Mouse (Mus musculus): Measurements from ENCODE around the gene Myg1. TPM values are rescaled to one million over a fixed set of nuclear protein-coding genes. Genes with fewer than 3 reads are reported as not detected.

The Myg1 gene
- polyA plus RNA-seq (2012; ENCODE audit: insufficient read depth, low replicate concordance) = 35.8 and 92.1 TPM in 2 replicates

- Histone ChIP-seq H3K4me1 (peaks cover 44% of the 10 kb centered on the region), H3K9me3 (no peaks in the 10 kb centered on the region), H3K27me3 (replicated peaks) (no peaks in the 10 kb centered on the region), H3K36me3 (replicated peaks; ENCODE audit: low read length) (peaks cover 80% of the 10 kb centered on the region), H3K4me3 (replicated peaks) (peak within 1 kb of the TSS; percentile 96)
- TF ChIP-seq FLI1 (IDR thresholded peaks at IDR 0.05; ENCODE audit: low read length) = no peak
- no peak for TF ChIP-seq GATA1 (IDR thresholded peaks at IDR 0.05; ENCODE audit: borderline replicate concordance, low read length)
Measured at GRCm38 (mm10) chr15:102331610-102332015, at the start of gene Myg1. Gene Myg1 (plus strand): TSS chr15:102331709.

- Histone ChIP-seq H3K27me3 (replicated peaks) (no peaks in the 10 kb centered on the region), H3K4me3 (replicated peaks) (peak overlapping the region; percentile 62), H3K9me3 (no peaks in the 10 kb centered on the region), H3K4me1 (peaks cover 65% of the 10 kb centered on the region), H3K36me3 (replicated peaks; ENCODE audit: low read length) (peaks cover 26% of the 10 kb centered on the region)
- TF ChIP-seq GATA1 (IDR thresholded peaks at IDR 0.05; ENCODE audit: borderline replicate concordance, low read length) (no peak), FLI1 (IDR thresholded peaks at IDR 0.05; ENCODE audit: low read length) (no peak)
Measured at GRCm38 (mm10) chr15:102282463-102283292, 48.8 kb upstream of the Myg1 start.

GRCm38 (mm10) chr15:102283648-102284047 is 47.9 kb upstream of the Myg1 start:
- TF ChIP-seq FLI1 (IDR thresholded peaks at IDR 0.05; ENCODE audit: low read length) = no peak
- no peak for TF ChIP-seq GATA1 (IDR thresholded peaks at IDR 0.05; ENCODE audit: borderline replicate concordance, low read length)
- peaks cover 63% of the 10 kb centered on the region for H3K4me1 ChIP-seq
- peak overlapping the region; percentile 76 for H3K4me3 ChIP-seq (replicated peaks)
- H3K27me3 ChIP-seq (replicated peaks) = no peaks in the 10 kb centered on the region
- peaks cover 26% of the 10 kb centered on the region for H3K36me3 ChIP-seq (replicated peaks; ENCODE audit: low read length)
- no peaks in the 10 kb centered on the region for H3K9me3 ChIP-seq

GRCm38 (mm10) chr15:102287395-102287794 is 44.1 kb upstream of the Myg1 start:
- H3K27me3 ChIP-seq (replicated peaks) = no peaks in the 10 kb centered on the region
- H3K4me1 ChIP-seq = peaks cover 35% of the 10 kb centered on the region
- no peaks in the 10 kb centered on the region for H3K9me3 ChIP-seq
- peaks cover 4% of the 10 kb centered on the region for H3K36me3 ChIP-seq (replicated peaks; ENCODE audit: low read length)
- H3K4me3 ChIP-seq (replicated peaks) = no peak overlapping the region
- TF ChIP-seq FLI1 (IDR thresholded peaks at IDR 0.05; ENCODE audit: low read length) (no peak), GATA1 (IDR thresholded peaks at IDR 0.05; ENCODE audit: borderline replicate concordance, low read length) (no peak)

- H3K4me3 ChIP-seq (replicated peaks) = peak within 1 kb of the TSS; percentile 99
- no peaks in the 10 kb centered on the region for H3K9me3 ChIP-seq
- H3K27me3 ChIP-seq (replicated peaks) = no peaks in the 10 kb centered on the region
- H3K4me1 ChIP-seq = peaks cover 33% of the 10 kb centered on the region
- peaks cover 26% of the 10 kb centered on the region for H3K36me3 ChIP-seq (replicated peaks; ENCODE audit: low read length)
- TF ChIP-seq GATA1 (IDR thresholded peaks at IDR 0.05; ENCODE audit: borderline replicate concordance, low read length) = no peak
- TF ChIP-seq FLI1 (IDR thresholded peaks at IDR 0.05; ENCODE audit: low read length) = peak; percentile 42; the same call in 1 of the 2 replicates
Measured at GRCm38 (mm10) chr15:102295633-102296367, 35.7 kb upstream of the Myg1 start, which contains the start of gene Espl1. Gene Espl1 (plus strand): TSS chr15:102296266.

- H3K4me3 ChIP-seq (replicated peaks) = peak overlapping the region; percentile 99
- peaks cover 33% of the 10 kb centered on the region for H3K36me3 ChIP-seq (replicated peaks; ENCODE audit: low read length)
- TF ChIP-seq GATA1 (IDR thresholded peaks at IDR 0.05; ENCODE audit: borderline replicate concordance, low read length) = no peak
- no peak for TF ChIP-seq FLI1 (IDR thresholded peaks at IDR 0.05; ENCODE audit: low read length)
- no peaks in the 10 kb centered on the region for H3K9me3 ChIP-seq
- H3K4me1 ChIP-seq = peaks cover 33% of the 10 kb centered on the region
- H3K27me3 ChIP-seq (replicated peaks) = no peaks in the 10 kb centered on the region
Measured at GRCm38 (mm10) chr15:102296368-102297006, 35.0 kb upstream of the Myg1 start.

- Histone ChIP-seq H3K4me3 (replicated peaks) (no peak overlapping the region), H3K4me1 (peaks cover 16% of the 10 kb centered on the region), H3K36me3 (replicated peaks; ENCODE audit: low read length) (peaks cover 84% of the 10 kb centered on the region), H3K9me3 (no peaks in the 10 kb centered on the region), H3K27me3 (replicated peaks) (no peaks in the 10 kb centered on the region)
- TF ChIP-seq FLI1 (IDR thresholded peaks at IDR 0.05; ENCODE audit: low read length) = no peak
- TF ChIP-seq GATA1 (IDR thresholded peaks at IDR 0.05; ENCODE audit: borderline replicate concordance, low read length) = no peak
Measured at GRCm38 (mm10) chr15:102302542-102302941, 29.0 kb upstream of the Myg1 start.

GRCm38 (mm10) chr15:102308717-102309116 is 22.8 kb upstream of the Myg1 start:
- Histone ChIP-seq H3K4me3 (replicated peaks) (no peak overlapping the region), H3K36me3 (replicated peaks; ENCODE audit: low read length) (peaks cover 87% of the 10 kb centered on the region), H3K9me3 (no peaks in the 10 kb centered on the region), H3K4me1 (peaks cover 11% of the 10 kb centered on the region), H3K27me3 (replicated peaks) (no peaks in the 10 kb centered on the region)
- TF ChIP-seq FLI1 (IDR thresholded peaks at IDR 0.05; ENCODE audit: low read length) = no peak
- no peak for TF ChIP-seq GATA1 (IDR thresholded peaks at IDR 0.05; ENCODE audit: borderline replicate concordance, low read length)

GRCm38 (mm10) chr15:102310074-102310845 is 21.2 kb upstream of the Myg1 start:
- no peak for TF ChIP-seq GATA1 (IDR thresholded peaks at IDR 0.05; ENCODE audit: borderline replicate concordance, low read length)
- H3K36me3 ChIP-seq (replicated peaks; ENCODE audit: low read length) = peaks cover 86% of the 10 kb centered on the region
- H3K27me3 ChIP-seq (replicated peaks) = no peaks in the 10 kb centered on the region
- H3K4me1 ChIP-seq = peaks cover 14% of the 10 kb centered on the region
- no peak overlapping the region for H3K4me3 ChIP-seq (replicated peaks)
- no peaks in the 10 kb centered on the region for H3K9me3 ChIP-seq

Measured in megakaryocyte, embryonic 14.5 days (primary cell).